Mouse (Mus musculus) heart, embryonic 12.5 days (tissue): ENCODE measurements around the gene Kcnip3. TPM values are rescaled to one million over a fixed set of nuclear protein-coding genes. Genes with fewer than 3 reads are reported as not detected.

Experiments
- ATAC-seq: fragments of 200-750 bp; cut with Nextera tagmentation; 2 replicates; pipeline ENCODE4 v1.8.0; 2017; ENCODE audit warnings: moderate TSS enrichment, moderate library complexity; ENCODE audit not compliant: insufficient number of reproducible peaks, low FRiP score
- H3K27ac ChIP-seq: fragments of 300-500 bp; sonication (generic); 2 replicates; pipeline ENCODE4 v1.5.1; 2016; ENCODE audit warnings: mild to moderate bottlenecking, moderate library complexity; ENCODE audit not compliant: poor library complexity, severe bottlenecking
- H3K27me3 ChIP-seq: fragments of 300-500 bp; sonication (generic); replicated peaks from 2 replicates; pipeline ENCODE4 v1.6.1; 2016; ENCODE audit warnings: mild to moderate bottlenecking, moderate library complexity
- H3K36me3 ChIP-seq: fragments of 300-500 bp; sonication (generic); 2 replicates; pipeline ENCODE4 v1.6.1; 2016; ENCODE audit warnings: mild to moderate bottlenecking, moderate library complexity
- H3K4me1 ChIP-seq: fragments of 300-500 bp; sonication (generic); replicated peaks from 2 replicates; pipeline ENCODE4 v1.6.1; 2016; ENCODE audit warnings: mild to moderate bottlenecking
- H3K4me2 ChIP-seq: fragments of 300-500 bp; sonication (generic); 2 replicates; pipeline ENCODE4 v1.6.1; 2016; ENCODE audit warnings: mild to moderate bottlenecking, moderate library complexity
- H3K4me3 ChIP-seq: fragments of 300-500 bp; sonication (generic); 2 replicates; pipeline ENCODE4 v1.5.1; 2016; ENCODE audit warnings: mild to moderate bottlenecking
- H3K9ac ChIP-seq: fragments of 300-500 bp; sonication (generic); 2 replicates; pipeline ENCODE4 v1.6.1; 2016; ENCODE audit warnings: mild to moderate bottlenecking, moderate library complexity
- H3K9me3 ChIP-seq: fragments of 300-500 bp; sonication (generic); replicated peaks from 2 replicates; pipeline ENCODE4 v1.6.1; 2016; ENCODE audit warnings: mild to moderate bottlenecking, moderate library complexity
- WGBS: fragments of 180-500 bp; shearing (Covaris S2); methylation state at CpG from one replicate; pipeline ENCODE4 v1.1.7; 2016; 5-methylcytosine and 5-hydroxymethylcytosine counted together
- polyA plus RNA-seq: library from polyadenylated mRNA; unstranded; fragments of >200 nt; fragmentation: Nextera tagmentation; extraction: Ambion mirVana; gene quantifications from 2 replicates; pipeline ENCODE4 v1.2.1, GENCODE M21; 2016

Gene Kcnip3
- polyA plus RNA-seq, 1 experiment from 2014 or later: 1.2 TPM

DNA sequence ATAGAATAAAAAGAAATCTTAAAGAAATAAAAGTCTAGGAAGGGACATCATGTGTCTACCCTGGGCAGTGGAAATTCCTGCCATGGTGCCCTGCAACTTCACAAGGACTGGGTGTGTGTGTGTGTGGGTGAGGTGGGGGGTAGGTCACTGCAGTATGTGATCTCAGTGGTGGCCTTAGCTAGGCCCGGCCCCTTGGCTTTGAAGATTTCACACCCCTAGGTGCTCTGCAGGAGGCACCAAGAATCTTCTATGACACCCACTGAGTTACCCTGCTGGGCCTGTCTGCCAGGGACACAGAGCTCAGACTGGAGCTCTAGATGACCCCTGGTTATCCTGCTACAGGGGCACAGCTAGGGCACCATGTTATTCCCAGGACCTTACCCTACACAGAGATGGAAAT, 25.6 kb downstream of the Kcnip3 start:
- 64% methylated on average over 1 of the region's 1 CpGs for WGBS
- H3K27me3 ChIP-seq: peaks cover 16% of the 10 kb centered on the region; the same call in 1 of the 2 replicates
- H3K4me1 ChIP-seq: no peaks in the 10 kb centered on the region
- no peak for ATAC-seq
- no peak overlapping the region for H3K9ac ChIP-seq
- H3K36me3 ChIP-seq: no peaks in the 10 kb centered on the region
- no peaks in the 10 kb centered on the region for H3K9me3 ChIP-seq
- H3K27ac ChIP-seq: no peak overlapping the region
- no peak overlapping the region for H3K4me2 ChIP-seq
- H3K4me3 ChIP-seq: no peak overlapping the region

GRCm38 (mm10) chr2:127484476-127485170, 37.3 kb downstream of the Kcnip3 start:
- H3K36me3 ChIP-seq: no peaks in the 10 kb centered on the region
- H3K9ac ChIP-seq: 0 out of 2 replicates have a peak overlapping the region, but pooled peaks have one; percentile 11
- H3K27me3 ChIP-seq: peaks cover 64% of the 10 kb centered on the region
- 9% methylated on average over 19 of the region's 19 CpGs for WGBS
- H3K4me1 ChIP-seq: peaks cover 31% of the 10 kb centered on the region
- peak; percentile 56 for ATAC-seq
- no peaks in the 10 kb centered on the region for H3K9me3 ChIP-seq
- H3K4me3 ChIP-seq: peak overlapping the region; percentile 23
- peak overlapping the region; percentile 64 for H3K4me2 ChIP-seq
- H3K27ac ChIP-seq: no peak overlapping the region

GRCm38 (mm10) chr2:127483001-127483400, 38.9 kb downstream of the Kcnip3 start:
- 1% methylated on average over 21 of the region's 21 CpGs for WGBS
- ATAC-seq: no peak
- Histone ChIP-seq H3K4me3 (peak overlapping the region; percentile 64), H3K9ac (no peak overlapping the region), H3K9me3 (no peaks in the 10 kb centered on the region), H3K36me3 (no peaks in the 10 kb centered on the region), H3K4me1 (peaks cover 31% of the 10 kb centered on the region), H3K27ac (no peak overlapping the region), H3K4me2 (peak overlapping the region; percentile 97), H3K27me3 (peaks cover 79% of the 10 kb centered on the region)

DNA sequence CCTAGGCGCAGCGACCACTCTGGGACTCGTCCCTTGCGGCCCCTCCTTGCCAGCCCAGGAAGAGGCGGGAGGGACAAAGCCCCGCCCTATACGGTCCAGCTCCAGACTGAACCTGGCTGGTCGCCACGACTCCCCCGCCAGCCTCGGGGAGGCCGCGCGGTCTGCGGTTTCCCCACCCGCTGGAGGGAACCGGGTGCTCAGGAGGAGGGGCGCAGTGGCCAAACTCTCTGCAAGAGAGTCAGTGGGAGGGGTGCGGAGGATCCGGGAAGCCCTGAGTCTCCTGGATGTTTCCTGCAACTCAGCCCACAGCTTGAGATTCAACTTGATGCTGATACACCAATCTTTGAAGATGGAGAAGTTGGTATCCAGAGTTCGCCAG, 39.4 kb downstream of the Kcnip3 start:
- Histone ChIP-seq H3K4me3 (peak overlapping the region; percentile 64), H3K27ac (no peak overlapping the region), H3K27me3 (peaks cover 79% of the 10 kb centered on the region), H3K9ac (peak overlapping the region; percentile 64), H3K4me1 (peaks cover 31% of the 10 kb centered on the region), H3K4me2 (peak overlapping the region; percentile 97), H3K9me3 (no peaks in the 10 kb centered on the region), H3K36me3 (no peaks in the 10 kb centered on the region)
- WGBS: under 1% methylated on average over 21 of the region's 21 CpGs
- peak; percentile 83 for ATAC-seq

GRCm38 (mm10) chr2:127481841-127482532, 39.9 kb downstream of the Kcnip3 start:
- WGBS: under 1% methylated on average over 57 of the region's 59 CpGs
- H3K27me3 ChIP-seq: peaks cover 79% of the 10 kb centered on the region
- H3K27ac ChIP-seq: no peak overlapping the region
- peak overlapping the region; percentile 64 for H3K9ac ChIP-seq
- no peaks in the 10 kb centered on the region for H3K36me3 ChIP-seq
- peaks cover 31% of the 10 kb centered on the region for H3K4me1 ChIP-seq
- H3K4me2 ChIP-seq: peak overlapping the region; percentile 97
- H3K4me3 ChIP-seq: peak overlapping the region; percentile 64
- peak; percentile 37; the same call in 1 of the 2 replicates for ATAC-seq
- H3K9me3 ChIP-seq: no peaks in the 10 kb centered on the region

GRCm38 (mm10) chr2:127479763-127480162, 42.1 kb downstream of the Kcnip3 start:
- Histone ChIP-seq H3K4me2 (no peak overlapping the region), H3K9ac (no peak overlapping the region), H3K36me3 (no peaks in the 10 kb centered on the region), H3K4me1 (peaks cover 26% of the 10 kb centered on the region), H3K9me3 (no peaks in the 10 kb centered on the region), H3K27ac (no peak overlapping the region), H3K27me3 (peaks cover 63% of the 10 kb centered on the region), H3K4me3 (no peak overlapping the region)
- no peak for ATAC-seq
- 64% methylated on average over 10 of the region's 10 CpGs for WGBS

- Histone ChIP-seq H3K9ac (no peak overlapping the region), H3K27me3 (peaks cover 61% of the 10 kb centered on the region), H3K4me3 (no peak overlapping the region), H3K4me2 (no peak overlapping the region), H3K4me1 (peaks cover 20% of the 10 kb centered on the region), H3K27ac (no peak overlapping the region), H3K36me3 (no peaks in the 10 kb centered on the region), H3K9me3 (no peaks in the 10 kb centered on the region)
- no peak for ATAC-seq
- 74% methylated on average over 4 of the region's 4 CpGs for WGBS
These were observed 42.7 kb downstream of the Kcnip3 start for GRCm38 (mm10) chr2:127479210-127479609.

GRCm38 (mm10) chr2:127472279-127472678, 49.6 kb downstream of the Kcnip3 start:
- WGBS: 59% methylated on average over 3 of the region's 3 CpGs
- no peaks in the 10 kb centered on the region for H3K9me3 ChIP-seq
- no peaks in the 10 kb centered on the region for H3K36me3 ChIP-seq

GRCm38 (mm10) chr2:127471281-127471680, 50.6 kb downstream of the Kcnip3 start:
- Histone ChIP-seq H3K4me3 (no peak overlapping the region), H3K9me3 (no peaks in the 10 kb centered on the region), H3K36me3 (no peaks in the 10 kb centered on the region), H3K9ac (no peak overlapping the region), H3K27ac (no peak overlapping the region), H3K27me3 (no peaks in the 10 kb centered on the region), H3K4me2 (no peak overlapping the region), H3K4me1 (no peaks in the 10 kb centered on the region)
- no peak for ATAC-seq
- WGBS: 81% methylated on average over 8 of the region's 8 CpGs

More at GRCm38 (mm10) chr2:127472279-127472678, 49.6 kb downstream of the Kcnip3 start:
- no peaks in the 10 kb centered on the region for H3K4me1 ChIP-seq
- ATAC-seq: no peak
- H3K9ac ChIP-seq: no peak overlapping the region
- no peak overlapping the region for H3K4me2 ChIP-seq
- no peak overlapping the region for H3K4me3 ChIP-seq
- H3K27ac ChIP-seq: no peak overlapping the region
- no peaks in the 10 kb centered on the region for H3K27me3 ChIP-seq

DNA sequence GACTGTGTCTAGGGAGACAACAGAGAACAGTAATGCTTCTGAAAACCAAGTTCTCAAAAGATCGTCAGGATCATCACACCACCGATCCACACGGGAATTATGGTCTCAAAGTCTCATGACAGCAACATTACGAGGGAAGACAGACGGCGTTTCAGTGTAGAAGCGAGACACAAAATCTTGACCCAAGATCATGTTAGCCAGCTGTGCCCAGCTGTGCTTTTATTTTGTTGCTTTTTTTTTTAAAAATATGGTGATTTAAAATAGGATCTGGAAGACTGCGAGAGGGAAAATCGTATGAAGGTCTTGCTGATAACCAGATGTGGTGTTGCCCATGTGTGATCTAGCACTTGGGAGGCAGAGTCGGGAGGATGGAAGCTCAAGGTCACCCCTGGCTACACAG, 51.2 kb downstream of the Kcnip3 start:
- Histone ChIP-seq H3K27me3 (no peaks in the 10 kb centered on the region), H3K36me3 (no peaks in the 10 kb centered on the region), H3K9ac (no peak overlapping the region), H3K4me3 (no peak overlapping the region), H3K27ac (no peak overlapping the region), H3K4me1 (peaks cover 6% of the 10 kb centered on the region; the same call in 1 of the 2 replicates), H3K9me3 (no peaks in the 10 kb centered on the region), H3K4me2 (no peak overlapping the region)
- no peak for ATAC-seq
- 88% methylated on average over 10 of the region's 10 CpGs for WGBS

GRCm38 (mm10) chr2:127470183-127470582, 51.7 kb downstream of the Kcnip3 start:
- no peaks in the 10 kb centered on the region for H3K36me3 ChIP-seq
- H3K4me2 ChIP-seq: no peak overlapping the region
- no peak overlapping the region for H3K4me3 ChIP-seq
- WGBS: 85% methylated on average over 5 of the region's 5 CpGs
- peaks cover 11% of the 10 kb centered on the region; the same call in 1 of the 2 replicates for H3K4me1 ChIP-seq
- no peaks in the 10 kb centered on the region for H3K27me3 ChIP-seq
- ATAC-seq: no peak
- H3K9me3 ChIP-seq: no peaks in the 10 kb centered on the region
- H3K9ac ChIP-seq: no peak overlapping the region
- no peak overlapping the region for H3K27ac ChIP-seq
